Mouse (Mus musculus) urinary bladder, postnatal 10 days (tissue): ENCODE data around the gene Chrdl2.
"Not testable (repeated sequence)": the region's sequence is repeated elsewhere in the genome, so short reads cannot be mapped to it uniquely, and the experiment has no call there.

Experiments used
- DNase-seq: peaks from one replicate; pipeline ENCODE4 v3.0.0; 2022; ENCODE audit warnings: low spot score

The Chrdl2 gene

GRCm38 (mm10) chr7:100036050-100036449, 30.1 kb downstream of the Chrdl2 start:
- no peak for DNase-seq

- no peak for DNase-seq
These were observed 30.5 kb downstream of the Chrdl2 start for GRCm38 (mm10) chr7:100036495-100036894.

DNA sequence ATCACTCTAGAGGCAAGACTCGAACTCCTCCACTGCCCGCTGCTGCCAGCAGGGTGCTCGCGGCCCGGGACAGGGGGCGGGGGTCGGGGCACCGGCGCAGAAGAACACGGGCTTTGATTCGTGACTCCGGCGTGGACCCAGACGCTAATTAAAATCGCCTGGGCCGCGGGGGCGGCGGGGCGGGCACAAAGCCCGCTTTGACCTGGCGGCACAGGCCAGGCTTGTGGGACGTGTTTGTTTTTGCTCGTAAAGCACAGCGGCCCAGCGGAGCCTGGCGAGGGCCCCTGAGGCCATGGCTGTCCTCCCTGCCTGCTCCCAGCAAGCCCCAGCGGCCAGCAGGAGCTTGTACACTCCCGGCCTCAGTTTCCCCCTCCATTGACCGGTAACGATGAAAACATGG, 36.1 kb downstream of the Chrdl2 start:
- no peak for DNase-seq

GRCm38 (mm10) chr7:100043096-100043495, 37.1 kb downstream of the Chrdl2 start:
- DNase-seq, result no peak

- DNase-seq, result no peak
These were observed 37.6 kb downstream of the Chrdl2 start for GRCm38 (mm10) chr7:100043605-100044031.

DNA sequence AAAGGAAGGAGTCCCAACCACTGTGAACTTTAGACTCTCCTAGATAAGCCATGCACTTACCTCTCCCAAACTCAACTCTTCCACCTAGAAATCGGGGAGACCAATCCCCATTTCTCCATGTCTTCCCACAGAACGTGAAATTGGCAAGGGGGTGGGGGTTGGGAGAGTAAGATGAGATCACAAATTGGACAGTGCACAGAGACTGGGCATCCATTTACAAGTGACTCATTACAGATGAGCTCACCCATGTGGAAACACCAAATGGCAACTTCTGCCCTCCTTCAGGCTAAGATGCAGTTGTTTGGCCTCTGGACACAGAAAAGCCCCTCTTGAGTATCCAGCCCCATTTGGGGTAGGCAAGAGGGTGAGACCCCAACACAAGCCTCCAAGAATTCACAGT, 40.5 kb downstream of the Chrdl2 start:
- no peak for DNase-seq

DNA sequence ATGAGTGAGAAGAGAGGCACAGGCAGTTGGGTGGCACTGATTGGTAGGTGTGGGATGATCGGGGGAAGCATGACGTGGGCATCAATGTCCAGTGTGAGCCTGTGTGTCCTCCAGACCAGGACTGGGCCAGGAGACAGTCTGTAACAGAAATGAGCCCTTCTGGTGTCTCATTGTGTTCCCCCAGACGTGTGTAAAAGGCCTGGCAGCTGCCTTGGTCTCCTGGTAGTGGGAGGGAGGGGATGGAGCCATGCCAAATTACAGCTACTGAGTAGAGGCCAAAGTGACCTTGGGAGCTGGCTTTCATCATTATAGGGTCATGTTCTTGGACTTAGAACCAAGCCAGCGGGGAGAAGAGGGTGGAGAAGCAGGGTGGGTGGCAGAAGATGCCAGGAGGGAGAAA, 45.9 kb downstream of the Chrdl2 start:
- DNase-seq, result no peak

- DNase-seq, result not testable (repeated sequence)
These were observed 47.0 kb downstream of the Chrdl2 start for GRCm38 (mm10) chr7:100052991-100053390.

- DNase-seq, result no peak
These were observed 68.0 kb downstream of the Chrdl2 start for GRCm38 (mm10) chr7:100073959-100074358.

DNA sequence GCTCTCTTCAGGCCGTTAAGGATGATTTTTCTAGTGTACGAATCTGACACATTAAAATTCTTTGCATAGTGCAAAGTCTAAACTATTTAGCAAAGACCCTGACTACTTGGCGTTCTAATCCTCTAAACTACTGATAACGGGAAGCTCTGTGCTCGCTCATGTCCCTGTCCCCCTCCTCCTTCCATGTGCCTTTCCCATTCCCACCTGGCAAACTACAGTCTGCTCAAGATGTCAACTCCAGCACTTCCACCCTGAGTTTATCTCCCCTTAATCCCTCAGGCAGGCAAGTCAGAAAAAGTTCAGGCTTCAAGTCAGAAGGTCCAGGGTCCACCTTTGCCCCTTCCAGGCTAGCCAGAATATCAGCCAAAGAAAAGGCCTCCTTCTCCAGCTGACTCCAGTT, 70.3 kb downstream of the Chrdl2 start:
- DNase-seq, result no peak

GRCm38 (mm10) chr7:100077071-100077470, 71.1 kb downstream of the Chrdl2 start:
- no peak for DNase-seq

DNA sequence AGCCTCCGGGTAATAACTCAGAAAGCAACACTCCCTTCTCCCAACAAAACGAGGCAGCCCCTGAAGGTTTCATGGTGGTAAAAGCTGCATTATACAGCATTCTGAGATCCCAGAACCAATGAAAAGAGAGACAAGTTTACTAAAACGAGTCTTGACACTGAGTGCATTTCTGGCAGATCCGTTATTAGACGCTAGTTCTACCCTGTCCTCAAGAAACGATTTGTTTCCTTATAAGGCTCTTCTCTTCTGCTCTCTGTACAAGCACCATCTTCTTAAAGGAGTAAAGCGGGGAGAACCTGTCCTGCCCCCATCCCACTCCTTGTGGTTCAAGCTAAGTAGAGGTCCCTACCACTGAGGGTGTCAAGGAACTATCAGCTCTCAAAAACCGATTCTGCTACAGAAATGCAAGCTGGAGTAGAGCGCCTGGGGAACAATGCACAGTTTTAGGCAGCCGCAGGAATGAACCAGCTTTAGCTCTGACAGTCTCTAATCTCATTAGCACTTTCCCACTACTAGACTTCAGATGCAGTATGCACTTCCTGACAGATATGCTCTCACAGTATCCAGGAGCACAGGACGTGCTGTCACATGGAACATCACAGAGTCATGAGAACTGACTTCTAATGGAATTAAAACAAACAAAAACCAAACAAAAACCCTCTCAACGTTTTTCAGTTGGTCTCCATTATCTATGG, 74.3 kb downstream of the Chrdl2 start:
- no peak for DNase-seq

GRCm38 (mm10) chr7:100082836-100083235, 76.9 kb downstream of the Chrdl2 start:
- DNase-seq, result no peak

GRCm38 (mm10) chr7:100083812-100084211, 77.8 kb downstream of the Chrdl2 start:
- DNase-seq, result no peak
